Mouse (Mus musculus) urinary bladder, postnatal 14 days (tissue): ENCODE data around the gene Cnnm4.
A peak's percentile ranks its signal among the peaks of the same experiment; 100 is the strongest.

ENCODE experiments used
- DNase-seq: peaks from one replicate; pipeline ENCODE4 v3.0.0; 2021; ENCODE audit warnings: low spot score

Cnnm4 gene

DNA sequence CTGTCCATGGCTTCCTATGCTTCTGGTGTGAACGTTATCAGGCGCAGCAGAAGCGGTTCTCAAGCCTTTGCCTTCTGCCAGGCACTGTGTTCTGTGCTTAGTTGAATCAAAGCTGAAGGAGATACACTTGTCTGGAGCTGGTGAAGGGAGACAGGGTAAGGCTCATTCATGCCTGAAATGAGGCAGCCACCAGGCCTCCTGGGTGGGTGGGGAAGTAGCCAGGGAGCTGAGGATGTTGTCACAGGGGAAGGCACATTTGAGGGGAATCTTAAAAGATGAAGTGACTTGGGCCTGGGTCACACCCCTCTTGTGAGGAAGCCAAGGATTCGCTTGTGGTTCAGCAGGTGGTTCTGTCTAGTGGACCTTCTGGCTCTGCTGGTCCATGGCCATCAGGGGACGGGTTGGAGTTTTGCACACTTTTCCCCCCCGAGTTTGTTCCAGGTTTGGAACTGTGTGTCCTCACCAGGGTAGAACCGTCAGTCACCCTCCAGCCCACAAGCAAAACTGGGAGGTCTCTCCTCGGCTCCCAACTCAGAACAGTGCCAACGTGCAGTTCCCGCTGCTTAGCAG, 1.9 kb downstream of the Cnnm4 start:
- no peak for DNase-seq

DNA sequence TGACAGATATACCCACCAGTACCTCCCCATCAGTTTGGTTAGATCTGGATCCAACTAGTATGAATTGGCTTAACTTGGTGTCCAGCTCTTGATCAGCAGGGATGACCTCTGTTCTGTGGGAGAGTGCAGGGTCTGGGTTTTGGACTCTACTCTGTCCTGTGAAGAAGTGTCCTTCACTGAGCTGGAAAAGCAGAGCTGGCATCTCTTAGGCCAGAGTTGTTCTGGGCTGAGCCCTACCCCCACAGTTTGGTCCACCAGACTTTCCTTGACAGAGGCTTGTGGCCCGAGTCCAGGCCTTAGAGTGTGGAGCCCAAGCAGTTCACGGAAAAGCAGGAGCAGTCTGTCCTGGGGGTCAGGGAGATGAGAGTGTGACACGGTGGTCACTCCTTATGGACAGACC, 3.2 kb downstream of the Cnnm4 start:
- no peak for DNase-seq

DNA sequence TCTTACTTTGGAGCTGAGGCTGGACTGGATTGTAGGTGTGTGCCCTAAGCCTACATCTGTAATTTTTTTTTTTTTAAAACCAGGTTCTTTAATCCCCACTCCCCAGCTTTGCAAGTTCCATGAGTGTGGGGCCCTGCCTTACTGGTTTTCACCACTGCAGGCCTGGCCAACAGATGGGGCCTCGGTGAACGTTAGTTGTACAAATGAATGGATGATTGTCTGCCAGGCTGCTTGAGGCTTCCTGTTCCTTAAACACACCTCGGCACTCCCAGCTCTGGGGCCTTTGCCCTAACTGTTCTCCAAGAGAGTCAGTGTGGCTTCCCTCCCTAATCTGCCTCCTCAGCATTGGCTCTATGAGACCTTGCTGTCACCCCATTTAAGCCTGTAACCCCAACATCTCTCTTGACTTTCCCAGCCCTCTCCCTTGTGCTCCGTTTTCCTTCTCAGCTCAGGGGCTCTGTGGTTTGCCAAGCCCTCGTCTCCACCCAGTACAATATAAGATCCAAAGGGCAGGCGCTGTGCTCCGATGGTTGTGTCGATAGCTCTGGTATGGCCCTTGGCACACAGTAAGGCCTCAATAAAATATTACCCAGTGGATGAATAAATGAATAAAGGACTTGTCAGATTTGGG, 4.2 kb downstream of the Cnnm4 start:
- no peak for DNase-seq

DNA sequence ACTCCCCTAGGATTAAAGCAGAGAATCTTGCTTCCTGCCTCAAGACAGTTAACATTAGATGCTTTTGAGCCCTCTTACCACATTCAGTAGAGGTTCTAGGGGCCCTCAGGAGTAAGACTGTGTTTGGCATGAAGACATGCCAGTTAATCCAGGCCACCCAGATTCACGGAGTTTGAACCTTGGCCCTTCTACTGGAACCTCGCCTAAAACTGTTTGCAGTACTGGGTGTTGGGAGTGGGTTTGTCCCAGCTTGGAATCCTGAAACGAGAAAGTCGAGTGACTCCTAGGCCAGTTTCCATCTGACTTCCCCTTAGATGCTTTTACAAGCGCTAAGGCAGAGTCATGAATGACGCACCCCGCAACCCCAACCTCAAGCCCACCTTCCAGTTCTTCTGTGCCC, 5.0 kb downstream of the Cnnm4 start:
- DNase-seq, result no peak

DNA sequence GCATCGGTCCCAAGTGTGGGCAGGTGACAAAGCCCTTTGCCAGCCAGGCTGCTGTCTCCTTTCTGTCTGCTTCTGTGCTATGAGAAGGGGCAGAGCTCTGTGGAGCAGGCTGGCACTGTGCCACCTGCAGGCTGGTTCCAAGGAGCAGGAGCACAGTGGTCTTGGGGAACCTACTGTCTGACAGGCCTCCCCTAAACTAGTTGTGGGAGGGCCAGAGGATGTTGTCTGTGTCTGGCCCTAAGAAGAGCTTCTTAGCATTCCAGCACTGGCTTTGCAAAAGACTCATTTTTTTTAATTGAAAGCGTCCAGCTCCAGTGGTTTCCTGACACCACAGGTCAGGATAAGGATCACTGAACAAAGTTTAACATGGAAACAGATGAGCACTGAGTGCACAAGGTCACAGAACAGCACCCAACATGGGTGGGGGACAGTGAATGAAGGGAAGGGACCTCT, 6.9 kb downstream of the Cnnm4 start:
- no peak for DNase-seq

DNA sequence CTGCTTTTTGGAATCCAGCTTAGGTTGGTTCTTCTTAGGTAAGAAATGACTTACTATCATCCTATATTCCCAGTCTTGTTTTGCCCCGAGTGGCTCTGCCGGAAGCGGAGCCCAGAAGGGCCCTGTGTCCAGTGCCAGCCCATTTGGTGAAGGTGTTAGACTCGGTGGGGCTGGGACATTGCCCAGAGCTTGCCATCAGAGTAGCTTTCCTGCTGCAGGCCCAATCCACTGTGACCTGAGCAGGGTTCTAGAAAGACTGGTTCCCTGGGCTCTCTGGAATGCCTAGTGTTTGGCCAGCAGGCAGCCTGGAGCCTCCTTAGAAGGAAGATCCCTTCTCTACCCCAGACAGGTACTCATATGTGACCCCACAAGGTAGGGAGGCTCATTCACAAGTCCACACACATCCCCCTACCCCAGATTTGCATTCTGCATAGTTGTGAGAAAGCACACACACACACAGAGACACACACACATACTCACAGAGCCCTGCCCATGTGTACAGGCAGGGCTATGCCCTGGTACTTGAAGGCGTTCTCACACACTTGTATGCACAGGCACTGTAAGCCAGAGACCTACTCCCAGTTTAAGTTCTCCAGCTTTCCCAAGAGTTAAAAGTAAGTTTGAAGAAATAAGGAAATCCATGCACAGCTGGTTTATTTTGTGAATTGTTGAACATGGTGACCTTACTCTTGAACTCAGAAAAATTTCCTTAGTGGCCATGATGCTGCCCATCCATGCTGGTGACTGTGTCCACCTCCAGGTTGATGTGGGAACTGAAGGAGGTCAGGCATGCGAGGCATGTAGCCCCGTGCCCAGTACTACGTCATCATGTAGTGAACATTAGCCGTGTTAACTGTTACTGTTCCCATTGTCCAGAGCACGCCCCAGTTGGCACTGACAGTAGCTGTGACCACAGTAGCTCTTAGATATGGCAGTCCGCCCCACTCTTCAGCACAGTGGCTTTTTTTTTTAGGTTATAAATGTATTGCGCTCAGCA, 8.8 kb downstream of the Cnnm4 start:
- no peak for DNase-seq

DNA sequence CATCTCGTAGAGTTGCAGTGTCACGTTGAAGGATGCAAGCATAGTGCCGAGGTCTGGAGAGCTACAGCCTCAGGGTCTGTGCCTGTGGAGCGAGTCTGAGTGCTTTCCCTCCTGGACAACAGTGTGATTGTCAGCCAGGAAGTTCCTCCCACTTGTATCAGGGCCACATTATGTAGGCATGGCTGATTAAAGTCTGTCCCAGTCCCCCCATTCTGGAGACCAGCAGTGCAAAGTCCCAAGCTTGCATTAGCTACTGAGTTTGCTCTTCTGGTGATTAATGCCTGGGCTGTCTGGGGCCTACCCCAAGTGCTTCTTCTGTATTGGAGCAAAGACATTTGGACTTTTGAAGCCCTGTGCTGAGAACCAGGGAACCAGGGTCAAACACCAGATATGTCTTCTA, 12.4 kb downstream of the Cnnm4 start:
- DNase-seq, result no peak

DNA sequence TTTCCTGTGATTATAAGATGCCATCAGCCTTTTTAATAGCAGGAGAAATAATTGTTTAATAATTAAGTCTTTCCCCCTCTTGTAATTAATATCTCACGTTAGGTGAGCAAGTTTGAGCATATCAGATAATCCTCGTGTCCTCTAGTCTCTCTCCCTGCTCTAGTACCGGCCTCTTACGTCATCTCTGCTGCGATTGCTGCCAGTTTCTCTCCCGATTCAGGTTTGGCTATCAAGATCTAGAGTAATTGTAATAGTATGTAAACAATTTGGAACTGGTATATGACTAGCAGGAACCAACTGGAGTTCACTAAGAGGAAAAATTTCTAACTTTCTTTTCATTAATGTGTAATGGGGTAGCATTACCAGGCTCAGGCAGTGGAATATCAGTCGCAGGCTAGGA, 13.7 kb downstream of the Cnnm4 start:
- peak; percentile 47 for DNase-seq

DNA sequence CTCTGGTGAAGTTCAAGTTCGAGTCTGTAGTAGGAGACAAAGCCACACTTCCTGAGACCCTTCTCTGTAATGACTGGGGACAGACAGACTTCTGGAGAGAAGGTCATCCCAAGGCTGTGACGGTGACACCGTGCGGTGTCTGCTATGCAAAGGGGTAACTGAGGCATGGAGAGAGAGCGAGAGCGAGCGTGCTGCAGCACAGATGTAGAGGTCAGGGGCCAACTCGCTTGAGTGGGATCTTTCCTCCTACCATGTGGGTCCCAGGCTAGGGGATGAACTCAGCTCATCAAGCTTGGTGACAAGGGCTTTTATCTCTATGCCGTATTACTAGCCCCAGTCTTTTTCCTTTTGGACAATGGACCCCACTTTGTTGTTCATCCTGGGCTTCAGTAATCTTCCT, 15.7 kb downstream of the Cnnm4 start:
- DNase-seq, result no peak

DNA sequence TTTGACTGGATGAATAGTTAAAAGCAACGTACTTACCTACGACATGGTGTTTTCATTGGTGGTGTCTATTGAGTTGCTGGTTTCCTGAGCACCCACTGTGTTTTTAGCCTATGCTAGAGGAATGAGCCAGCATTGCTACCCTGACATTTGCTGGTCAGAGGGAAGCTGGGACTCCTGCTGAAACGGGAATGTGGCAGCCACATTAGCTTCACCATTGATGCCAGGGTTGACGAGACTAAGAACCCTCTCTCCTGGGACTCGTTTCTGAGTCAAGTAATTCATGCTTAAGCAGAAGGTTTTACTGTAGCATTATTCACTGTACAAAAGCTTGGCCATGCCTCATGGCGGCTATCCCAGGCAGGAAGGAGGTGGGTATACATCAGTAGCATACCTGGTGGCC, 18.2 kb downstream of the Cnnm4 start:
- DNase-seq, result no peak

DNA sequence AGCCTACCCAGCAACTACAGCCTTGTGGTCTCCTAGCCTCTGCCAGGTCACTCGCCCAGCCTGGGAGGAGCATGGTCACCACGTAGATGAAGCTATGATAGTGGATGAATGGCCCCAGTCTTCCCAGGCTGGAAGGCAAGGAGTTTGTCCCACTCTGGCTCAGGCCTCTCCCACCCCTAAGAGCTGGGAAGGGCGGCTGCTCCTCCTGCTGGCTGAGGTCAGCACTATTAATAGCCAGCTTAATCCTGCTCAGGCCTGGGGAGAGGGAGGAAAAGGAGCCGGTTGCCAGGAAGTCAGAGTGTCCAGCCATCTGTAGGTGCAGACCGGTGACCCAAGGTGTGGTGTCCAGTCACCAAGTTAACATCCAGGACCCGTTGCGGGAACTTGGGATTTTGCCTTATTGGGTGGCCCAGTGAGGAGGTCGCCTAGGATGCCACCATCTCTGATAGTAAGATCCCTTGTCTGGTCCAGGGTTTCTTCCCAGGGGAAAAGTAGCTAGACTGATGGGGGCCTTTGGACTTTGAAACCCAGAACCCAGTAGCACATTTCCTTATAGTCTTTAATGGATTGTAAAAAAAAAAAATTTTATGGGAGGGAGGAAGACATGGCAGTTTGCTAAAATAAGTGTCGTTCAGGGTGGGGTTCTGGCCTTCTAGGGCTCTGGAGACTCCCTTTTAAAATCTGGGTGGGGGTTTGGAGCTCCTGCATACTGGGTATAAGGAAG, 21.2 kb downstream of the Cnnm4 start:
- peak; percentile 61 for DNase-seq

DNA sequence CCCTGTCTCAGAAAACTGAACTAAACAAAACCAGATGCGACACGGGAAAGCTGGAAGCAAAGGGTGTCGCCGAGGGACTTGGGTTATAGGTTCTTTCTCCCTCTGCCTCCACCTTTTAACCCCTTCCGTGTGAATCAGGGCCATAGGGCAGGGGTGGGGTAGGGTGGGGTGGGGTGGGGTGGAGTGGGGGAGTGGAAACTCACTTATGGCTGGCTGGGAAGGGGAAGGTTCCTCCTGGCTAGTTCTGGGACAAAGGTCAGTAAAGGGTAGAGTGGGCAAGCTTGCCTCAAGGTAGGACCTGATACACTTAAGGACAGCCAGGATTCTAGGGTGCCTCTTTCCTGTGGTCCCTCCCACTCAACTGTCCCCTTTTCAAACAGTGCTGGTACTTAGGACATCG, 21.9 kb downstream of the Cnnm4 start:
- DNase-seq, result no peak

DNA sequence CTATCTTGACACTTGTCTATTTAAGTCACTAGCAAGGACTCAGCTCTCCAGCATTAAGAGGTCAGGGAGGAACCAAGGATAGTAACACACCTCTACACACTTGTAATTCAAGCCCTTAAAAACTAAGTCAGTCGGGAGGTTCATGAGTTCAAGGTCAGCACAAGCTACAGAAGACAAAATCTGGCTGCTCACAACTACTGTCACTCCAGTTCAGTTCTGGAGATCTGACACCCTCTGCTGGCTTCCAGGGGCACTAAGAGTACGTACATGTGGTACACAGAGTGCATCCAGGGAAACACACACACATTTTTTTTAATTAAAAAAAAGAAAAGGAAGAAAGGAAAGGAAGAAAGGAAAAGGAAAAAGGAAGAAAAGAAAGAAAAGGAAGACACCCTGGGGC, 25.3 kb downstream of the Cnnm4 start:
- no peak for DNase-seq

DNA sequence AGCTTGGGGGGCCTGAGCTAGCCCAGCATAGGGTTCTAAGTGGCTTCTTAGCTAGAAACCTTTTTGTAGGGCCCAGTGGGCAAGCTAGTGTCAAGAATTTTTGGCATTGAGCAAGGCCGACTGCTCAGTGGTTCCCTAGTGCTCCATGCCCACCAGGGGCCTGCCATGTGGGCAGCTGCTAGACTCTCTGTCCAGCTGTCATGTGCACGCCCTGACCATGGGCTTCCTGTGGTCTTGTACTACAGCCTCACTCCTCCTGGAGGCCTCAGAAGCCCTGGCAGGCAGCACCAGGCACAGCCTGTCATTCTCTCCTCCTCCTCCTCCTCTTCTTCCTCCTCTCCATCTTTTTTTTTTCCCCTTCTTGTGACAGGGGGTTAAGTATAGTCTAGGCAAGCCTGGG, 25.9 kb downstream of the Cnnm4 start:
- no peak for DNase-seq

DNA sequence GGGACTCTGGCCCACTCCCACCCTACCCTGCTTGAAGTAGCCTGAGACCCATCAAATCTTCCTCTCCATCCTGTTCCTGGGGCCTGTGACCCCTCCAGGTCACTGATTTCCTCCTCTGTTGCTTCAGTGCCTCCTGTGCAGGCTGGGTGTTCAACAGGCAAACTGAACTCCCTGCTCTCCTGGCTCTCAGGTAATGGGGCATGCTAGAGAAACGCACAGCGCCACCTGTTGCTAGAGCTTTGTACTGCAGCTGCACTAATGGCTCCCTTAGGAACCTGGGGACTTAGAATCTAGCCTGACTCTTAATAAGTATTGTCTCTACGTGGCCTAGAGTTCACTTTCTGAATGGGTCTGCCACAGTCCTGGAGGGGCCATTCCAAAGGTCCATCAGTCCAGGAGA, 29.8 kb downstream of the Cnnm4 start:
- DNase-seq, result peak; percentile 82

DNA sequence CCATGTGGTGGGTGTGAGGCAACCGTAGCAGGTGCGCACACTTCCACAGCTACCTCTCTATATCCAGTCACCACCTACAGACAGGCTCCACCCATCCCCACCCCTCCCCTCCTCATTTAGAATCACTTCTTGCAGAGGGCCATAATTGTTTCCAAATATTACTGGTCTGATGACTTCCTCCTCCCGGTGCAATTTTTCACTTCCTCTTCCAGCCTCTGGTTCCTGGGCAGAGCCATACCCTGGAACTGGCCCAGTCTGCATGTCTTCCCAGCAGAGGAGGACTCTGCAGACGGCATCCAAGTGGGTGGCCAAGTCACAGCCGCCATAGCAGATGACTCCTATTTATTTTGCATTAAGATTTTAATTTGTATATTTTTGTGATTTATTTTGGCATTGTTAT, 36.8 kb downstream of the Cnnm4 start:
- no peak for DNase-seq

DNA sequence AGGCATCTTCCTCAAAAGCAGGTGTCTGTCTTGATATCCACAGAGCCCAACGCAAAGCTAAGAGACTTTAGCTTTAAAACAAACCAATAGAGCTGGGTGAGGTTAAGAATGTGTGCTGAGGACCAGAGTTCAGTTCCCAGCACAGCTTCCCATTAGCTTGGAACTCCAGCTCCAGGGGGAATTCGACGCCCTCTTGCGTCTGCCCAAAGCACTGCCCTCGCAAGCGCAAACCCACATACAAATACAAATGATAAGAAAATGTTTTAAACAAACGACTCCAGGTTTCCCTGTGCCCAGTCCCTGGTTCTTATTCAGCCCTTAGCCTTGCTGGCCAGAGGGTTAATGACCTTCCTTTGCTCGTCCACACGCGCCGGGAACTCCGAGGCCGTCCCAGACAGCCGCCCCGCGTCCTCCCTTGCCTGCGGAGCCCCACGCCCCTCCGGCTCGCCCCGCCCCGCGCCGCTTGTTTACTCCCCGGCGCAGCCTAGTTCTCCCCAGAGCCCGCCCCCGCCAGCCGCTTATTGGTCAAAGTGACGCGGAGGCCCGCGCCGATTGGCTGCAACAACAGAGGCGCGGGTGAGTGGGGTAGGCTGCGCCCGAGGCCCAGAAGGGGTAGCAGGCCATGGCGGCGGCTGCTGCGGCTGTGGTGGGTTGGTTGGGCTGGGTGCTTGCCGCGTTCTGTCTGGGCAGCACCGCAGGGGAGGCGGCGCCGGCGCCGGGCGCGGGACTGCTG, 40.0 kb downstream of the Cnnm4 start, which contains the start of gene Cnnm3:
Gene Cnnm3 (plus strand): TSS at position 579 of the 733 bp plus-strand sequence.
- peak; percentile 100 for DNase-seq

DNA sequence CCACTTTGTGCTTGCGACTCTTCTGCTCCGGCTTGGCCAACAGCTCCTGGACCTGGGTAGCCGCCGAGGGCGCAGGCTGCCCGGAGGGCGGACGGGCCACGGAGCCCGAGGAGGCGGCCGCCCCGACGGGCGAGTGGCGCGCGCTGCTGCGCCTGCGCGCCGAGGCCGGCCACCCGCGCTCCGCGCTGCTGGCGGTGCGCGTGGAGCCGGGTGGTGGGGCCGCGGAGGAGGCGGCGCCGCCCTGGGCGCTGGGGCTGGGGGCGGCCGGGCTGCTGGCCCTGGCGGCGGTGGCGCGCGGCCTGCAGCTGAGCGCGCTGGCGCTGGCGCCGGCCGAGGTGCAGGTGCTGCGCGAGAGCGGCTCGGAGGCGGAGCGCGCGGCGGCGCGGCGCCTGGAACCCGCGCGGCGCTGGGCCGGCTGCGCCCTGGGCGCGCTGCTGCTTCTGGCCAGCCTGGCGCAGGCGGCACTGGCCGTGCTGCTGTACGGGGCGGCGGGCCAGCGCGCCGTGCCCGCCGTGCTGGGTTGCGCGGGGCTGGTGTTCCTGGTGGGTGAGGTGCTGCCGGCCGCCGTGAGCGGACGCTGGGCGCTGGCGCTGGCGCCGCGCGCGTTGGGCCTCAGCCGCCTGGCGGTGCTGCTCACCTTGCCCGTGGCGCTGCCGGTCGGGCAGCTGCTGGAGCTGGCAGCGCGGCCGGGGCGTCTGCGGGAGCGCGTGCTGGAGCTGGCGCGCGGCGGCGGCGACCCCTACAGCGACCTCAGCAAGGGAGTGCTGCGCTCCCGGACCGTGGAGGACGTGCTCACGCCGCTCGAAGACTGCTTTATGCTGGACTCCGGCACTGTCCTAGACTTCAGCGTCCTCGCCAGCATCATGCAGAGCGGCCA, 40.9 kb downstream of the Cnnm4 start:
- peak; percentile 42 for DNase-seq

DNA sequence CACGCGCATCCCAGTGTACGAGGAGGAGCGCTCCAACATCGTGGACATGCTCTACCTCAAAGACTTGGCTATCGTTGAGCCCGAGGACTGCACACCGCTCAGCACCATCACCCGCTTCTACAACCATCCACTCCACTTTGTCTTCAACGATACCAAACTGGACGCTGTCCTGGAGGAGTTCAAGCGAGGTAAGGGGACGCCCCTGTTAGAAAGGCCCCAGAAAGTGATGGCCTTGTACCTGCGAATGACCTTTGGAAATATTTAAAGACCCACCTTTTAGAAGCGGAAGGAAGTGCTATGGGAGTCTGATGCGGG, 41.5 kb downstream of the Cnnm4 start:
- no peak for DNase-seq

DNA sequence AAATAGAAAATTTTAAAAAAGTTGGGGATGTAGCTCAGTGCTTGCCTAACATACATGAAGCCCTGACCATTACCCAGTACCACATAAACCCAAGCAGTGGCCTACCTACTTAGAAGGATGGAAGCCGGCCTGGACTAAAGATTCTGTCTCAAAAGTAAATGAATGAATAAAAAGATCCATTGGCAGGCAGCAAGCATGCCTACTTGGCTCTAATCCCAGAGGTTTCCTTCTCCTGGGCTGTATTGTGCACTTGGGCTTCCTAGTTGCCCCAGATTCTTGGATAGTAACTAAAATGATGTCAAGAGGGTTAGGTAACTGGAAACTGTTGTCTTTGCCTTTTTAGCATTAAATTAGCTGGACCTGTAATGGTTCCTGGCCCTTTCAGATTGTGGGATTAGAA, 41.9 kb downstream of the Cnnm4 start:
- no peak for DNase-seq

DNA sequence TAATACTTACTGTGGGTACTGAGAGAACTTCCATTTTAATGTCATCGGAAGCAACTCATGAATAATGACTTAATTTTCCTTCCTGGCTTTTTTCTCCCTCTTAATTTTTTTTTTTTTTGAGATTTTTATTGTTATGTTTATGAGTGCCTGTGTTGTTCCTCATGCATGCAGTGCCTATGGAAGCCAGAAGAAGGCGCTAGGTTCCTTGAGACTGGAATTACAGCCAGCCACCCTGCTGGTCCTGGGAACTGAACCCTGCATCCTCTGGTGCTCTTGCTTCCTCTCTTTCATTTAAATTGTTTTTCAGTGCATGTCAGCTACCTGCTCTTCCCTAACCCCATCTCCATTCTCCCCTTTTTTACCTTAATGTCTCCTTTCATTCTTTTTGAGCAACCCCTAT, 42.3 kb downstream of the Cnnm4 start:
- DNase-seq, result no peak
